In genomic region chr11:31753711-31754161, GRCm38 (mm10) we compare ENCODE assay signal across 9 mouse cellular contexts.
A peak's percentile ranks its signal among the peaks of the same experiment; 100 is the strongest.
DNase-seq lines count a peak whose midpoint lies in the region; ATAC-seq and TF ChIP-seq lines count a peak whose summit lies in the region.
"Had no signal": no experiment of that assay in that cellular context is flagged by ENCODE, and none has a peak within 500 bp of the region (broad histone marks: within the 10 kb centered on the region; RNA-seq: fewer than 3 reads in every experiment).

No protein-coding gene starts in this region.

- ATAC-seq in forebrain, embryonic 15.5 days (replicated peaks), result peak; percentile 83
- peak; percentile 78 for ATAC-seq in hindbrain, postnatal 0 days
- peak; percentile 81 for ATAC-seq in neural tube, embryonic 15.5 days (ENCODE audit: low FRiP score)

- peak; percentile 85 for DNase-seq in brain, adult 2 months (ENCODE audit: low read depth, low spot score)
- DNase-seq in hindbrain, postnatal 0 days (ENCODE audit: low spot score), result peak; percentile 72
- DNase-seq in cerebellum, postnatal 25 days, result no peak
- no peak for DNase-seq in lung, postnatal 10 days
- no peak for DNase-seq in layer of hippocampus, adult 8-10 months (ENCODE audit: low spot score in 2 of 2)
- DNase-seq: heart, adult 11 months had no signal

- peak overlapping the region; percentile 71 for H3K27ac ChIP-seq in forebrain, embryonic 15.5 days (replicated peaks)
- H3K27ac ChIP-seq in hindbrain, postnatal 0 days, result peak overlapping the region; percentile 65
- no peak overlapping the region; the same call in 1 of the 2 replicates for H3K27ac ChIP-seq in neural tube, embryonic 15.5 days (replicated peaks)
- H3K27ac ChIP-seq: macrophage had no signal

- no peaks in the 10 kb centered on the region for H3K9me3 ChIP-seq in forebrain, embryonic 15.5 days
- no peaks in the 10 kb centered on the region for H3K9me3 ChIP-seq in hindbrain, postnatal 0 days (ENCODE audit: low read length)
- no peaks in the 10 kb centered on the region for H3K9me3 ChIP-seq in neural tube, embryonic 15.5 days (replicated peaks)

- WGBS in forebrain, embryonic 15.5 days, result 41% methylated on average over 5 of the region's 5 CpGs
- WGBS in hindbrain, postnatal 0 days, result 38% methylated on average over 5 of the region's 5 CpGs
- WGBS in neural tube, embryonic 15.5 days, result 49% methylated on average over 5 of the region's 5 CpGs

- H3K4me3 ChIP-seq in forebrain, embryonic 15.5 days, result no peak overlapping the region
- no peak overlapping the region for H3K4me3 ChIP-seq in hindbrain, postnatal 0 days (ENCODE audit: low read length)
- no peak overlapping the region for H3K4me3 ChIP-seq in neural tube, embryonic 15.5 days (replicated peaks)

- no peak overlapping the region for H3K4me2 ChIP-seq in forebrain, embryonic 15.5 days (replicated peaks)
- H3K4me2 ChIP-seq in hindbrain, postnatal 0 days (ENCODE audit: low read depth, low read length), result no peak overlapping the region
- no peak overlapping the region for H3K4me2 ChIP-seq in neural tube, embryonic 15.5 days

- no peak for TF ChIP-seq CTCF in hindbrain, postnatal 0 days (IDR thresholded peaks at IDR 0.05; ENCODE audit: low read depth)

- H3K9ac ChIP-seq in forebrain, embryonic 15.5 days (replicated peaks), result no peak overlapping the region
- no peak overlapping the region for H3K9ac ChIP-seq in hindbrain, postnatal 0 days (replicated peaks; ENCODE audit: low read length)
- no peak overlapping the region for H3K9ac ChIP-seq in neural tube, embryonic 15.5 days (replicated peaks)

- no peaks in the 10 kb centered on the region for H3K27me3 ChIP-seq in forebrain, embryonic 15.5 days
- H3K27me3 ChIP-seq in hindbrain, postnatal 0 days (ENCODE audit: insufficient read depth, low read length), result no peaks in the 10 kb centered on the region
- H3K27me3 ChIP-seq in neural tube, embryonic 15.5 days (replicated peaks), result no peaks in the 10 kb centered on the region

- H3K36me3 ChIP-seq in forebrain, embryonic 15.5 days, result no peaks in the 10 kb centered on the region
- no peaks in the 10 kb centered on the region for H3K36me3 ChIP-seq in hindbrain, postnatal 0 days (ENCODE audit: insufficient read depth, low read length)
- H3K36me3 ChIP-seq in neural tube, embryonic 15.5 days, result no peaks in the 10 kb centered on the region

- H3K4me1 ChIP-seq in forebrain, embryonic 15.5 days, result peaks cover 9% of the 10 kb centered on the region; the same call in 1 of the 2 replicates
- peaks cover 19% of the 10 kb centered on the region for H3K4me1 ChIP-seq in hindbrain, postnatal 0 days (ENCODE audit: insufficient read depth, low read length)
- H3K4me1 ChIP-seq in neural tube, embryonic 15.5 days, result peaks cover 10% of the 10 kb centered on the region

Comparison
In these comparisons a context has a peak if more than half of its experiments do, and no peak if none do; other contexts are left out.
1. DNase-seq: peak in brain, adult 2 months (single experiment) and hindbrain, postnatal 0 days (single experiment); none in cerebellum, postnatal 25 days (0 of 2), lung, postnatal 10 days (single experiment) and layer of hippocampus, adult 8-10 months (0 of 2).
2. Peak in every context shown above with its lines, with median percentiles within 50 percentile points of each other: ATAC-seq.